ENCODE assay signal across 10 mouse cellular contexts in the genomic region with DNA sequence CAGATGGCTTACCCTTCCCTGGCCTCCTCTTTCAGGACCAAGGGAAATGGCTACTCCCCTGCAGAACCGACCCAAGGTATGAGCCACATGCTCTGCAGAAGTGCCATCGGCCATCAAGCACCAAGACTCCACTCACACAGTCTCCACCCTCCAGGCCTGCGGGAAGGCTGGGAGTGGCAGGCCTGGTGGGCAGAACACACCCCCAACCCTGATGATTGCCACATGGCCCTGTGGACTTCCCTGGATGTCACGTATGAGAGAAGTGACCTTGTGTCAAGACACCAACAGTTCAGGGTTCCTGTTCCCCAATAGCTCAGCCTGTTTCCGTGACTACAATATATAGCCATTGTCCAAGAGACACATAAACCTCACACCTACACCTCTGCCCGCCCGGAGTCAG. TPM values are rescaled to one million over a fixed set of nuclear protein-coding genes. Genes with fewer than 3 reads are reported as not detected.
DNase-seq lines count a peak whose midpoint lies in the region; ATAC-seq and TF ChIP-seq lines count a peak whose summit lies in the region.
"Had no signal": no experiment of that assay in that cellular context is flagged by ENCODE, and none has a peak within 500 bp of the region (broad histone marks: within the 10 kb centered on the region; RNA-seq: fewer than 3 reads in every experiment).

A gene (plus strand): TSS at position 294 of the 400 bp plus-strand sequence.

- no peaks in the 10 kb centered on the region for H3K36me3 ChIP-seq in heart, embryonic 11.5 days (ENCODE audit: control insufficient read depth, insufficient read depth, low read length)
- no peaks in the 10 kb centered on the region for H3K36me3 ChIP-seq in intestine, embryonic 16.5 days (ENCODE audit: control insufficient read depth, insufficient read depth, low read length)
- no peaks in the 10 kb centered on the region for H3K36me3 ChIP-seq in kidney, embryonic 14.5 days (ENCODE audit: control insufficient read depth, insufficient read depth, low read length)
- H3K36me3 ChIP-seq: limb, embryonic 12.5 days had no signal

- no peak within 1 kb of the TSS for H3K4me3 ChIP-seq in heart, embryonic 11.5 days (ENCODE audit: low read depth, low read length)
- H3K4me3 ChIP-seq in bone marrow, adult 2 months (replicated peaks; ENCODE audit: control insufficient read depth, low read depth, low read length): no peak within 1 kb of the TSS
- no peak within 1 kb of the TSS; the same call in 1 of the 2 replicates for H3K4me3 ChIP-seq in intestine, embryonic 16.5 days (ENCODE audit: low read length)
- H3K4me3 ChIP-seq in kidney, embryonic 14.5 days (ENCODE audit: low read length): no peak within 1 kb of the TSS
- H3K4me3 ChIP-seq: limb, embryonic 12.5 days; myocyte had no signal

- no peak for ATAC-seq in heart, embryonic 11.5 days (replicated peaks; ENCODE audit: insufficient number of reproducible peaks, low FRiP score, low TSS enrichment)
- ATAC-seq in intestine, embryonic 16.5 days: peak; percentile 69
- ATAC-seq in activated CD4-positive, CD25-positive, alpha-beta regulatory T cell, adult 4 months: no peak
- ATAC-seq in kidney, embryonic 14.5 days (ENCODE audit: low FRiP score, low TSS enrichment): no peak
- no peak for ATAC-seq in erythroid progenitor cell, adult 5-6 weeks (replicated peaks; ENCODE audit: low FRiP score, poor library complexity, severe bottlenecking)

- no peaks in the 10 kb centered on the region for H3K27me3 ChIP-seq in heart, embryonic 11.5 days (ENCODE audit: control insufficient read depth, insufficient read depth, low read length)
- no peaks in the 10 kb centered on the region for H3K27me3 ChIP-seq in intestine, embryonic 16.5 days (replicated peaks; ENCODE audit: control insufficient read depth, insufficient read depth, low read length)
- no peaks in the 10 kb centered on the region for H3K27me3 ChIP-seq in kidney, embryonic 14.5 days (ENCODE audit: control insufficient read depth, insufficient read depth, low read length)
- H3K27me3 ChIP-seq: limb, embryonic 12.5 days had no signal

- H3K27ac ChIP-seq in heart, embryonic 11.5 days (ENCODE audit: low read depth, low read length): peak within 1 kb of the TSS; percentile 3; the same call in 1 of the 2 replicates
- H3K27ac ChIP-seq in bone marrow, adult 2 months (ENCODE audit: control insufficient read depth, insufficient read depth, low read depth, low read length, poor library complexity): peak within 1 kb of the TSS; percentile 49
- no peak within 1 kb of the TSS for H3K27ac ChIP-seq in intestine, embryonic 16.5 days (ENCODE audit: low read length)
- no peak within 1 kb of the TSS for H3K27ac ChIP-seq in kidney, embryonic 14.5 days (ENCODE audit: low read depth, low read length)
- H3K27ac ChIP-seq: limb, embryonic 12.5 days had no signal

- H3K9me3 ChIP-seq in heart, embryonic 11.5 days (replicated peaks; ENCODE audit: control insufficient read depth, low read length): no peaks in the 10 kb centered on the region
- H3K9me3 ChIP-seq in intestine, embryonic 16.5 days (ENCODE audit: control insufficient read depth, low read length): no peaks in the 10 kb centered on the region
- H3K9me3 ChIP-seq in kidney, embryonic 14.5 days (ENCODE audit: control insufficient read depth, low read length): no peaks in the 10 kb centered on the region
- H3K9me3 ChIP-seq: limb, embryonic 12.5 days had no signal

- peaks cover 19% of the 10 kb centered on the region for H3K4me1 ChIP-seq in heart, embryonic 11.5 days (ENCODE audit: control insufficient read depth, insufficient read depth, low read length)
- peaks cover 9% of the 10 kb centered on the region; the same call in 1 of the 2 replicates for H3K4me1 ChIP-seq in bone marrow, adult 2 months (ENCODE audit: control insufficient read depth, insufficient read depth, low read length)
- H3K4me1 ChIP-seq in intestine, embryonic 16.5 days (ENCODE audit: control insufficient read depth, insufficient read depth, low read length): 0 out of 2 replicates have a peak, but pooled peaks cover 3% of the 10 kb centered on the region
- peaks cover 5% of the 10 kb centered on the region; the same call in 1 of the 2 replicates for H3K4me1 ChIP-seq in kidney, embryonic 14.5 days (ENCODE audit: control insufficient read depth, insufficient read depth, low read length)

- peak within 1 kb of the TSS; percentile 14; the same call in 1 of the 2 replicates for H3K4me2 ChIP-seq in heart, embryonic 11.5 days
- H3K4me2 ChIP-seq in intestine, embryonic 16.5 days (ENCODE audit: low read depth, low read length): 0 out of 2 replicates have a peak within 1 kb of the TSS, but pooled peaks have one; percentile 4
- H3K4me2 ChIP-seq in kidney, embryonic 14.5 days (replicated peaks; ENCODE audit: low read depth, low read length): no peak within 1 kb of the TSS
- H3K4me2 ChIP-seq: limb, embryonic 12.5 days had no signal

- DNase-seq in heart, postnatal 4 days: no peak
- peak; percentile 70 for DNase-seq in lung, postnatal 36 days

- WGBS in heart, embryonic 11.5 days (ENCODE audit: insufficient replicate concordance): 61% methylated on average over 7 of the region's 7 CpGs
- WGBS in bone marrow, adult 2 months: 37% methylated on average over 7 of the region's 7 CpGs
- WGBS in intestine, embryonic 16.5 days: 67% methylated on average over 7 of the region's 7 CpGs
- WGBS in kidney, embryonic 14.5 days: 69% methylated on average over 7 of the region's 7 CpGs

- 0 out of 2 replicates have a peak, but pooled peaks have one; percentile 19 for TF ChIP-seq POLR2A in bone marrow, adult 2 months (IDR thresholded peaks at IDR 0.05; ENCODE audit: borderline replicate concordance, control insufficient read depth, low read depth, low read length)

- TF ChIP-seq CTCF in bone marrow, adult 2 months (IDR thresholded peaks at IDR 0.05; ENCODE audit: control insufficient read depth, insufficient read depth, low read length): no peak

- 0 out of 2 replicates have a peak within 1 kb of the TSS, but pooled peaks have one; percentile 34 for H3K9ac ChIP-seq in heart, embryonic 11.5 days (ENCODE audit: low read depth, low read length)
- peak within 1 kb of the TSS; percentile 20; the same call in 1 of the 2 replicates for H3K9ac ChIP-seq in intestine, embryonic 16.5 days (ENCODE audit: low read depth, low read length)
- H3K9ac ChIP-seq in kidney, embryonic 14.5 days (ENCODE audit: low read depth, low read length): no peak within 1 kb of the TSS
- H3K9ac ChIP-seq: limb, embryonic 12.5 days had no signal

RNA-seq across cellular contexts. Expression of the gene that starts here (rescaled TPM):
- polyA plus RNA-seq in heart, embryonic 11.5 days (2014; fragmentation: Nextera tagmentation; extraction: Ambion mirVana): 2.3 TPM in 2 replicates
- under 1 TPM; 0.41 to 0.45 TPM for total RNA-seq in heart, postnatal 4 days (2021)
- 8.0 and 27.9 TPM in 2 replicates for polyA plus RNA-seq in bone marrow, adult 2 months (2011; ENCODE audit: insufficient read depth, insufficient read length, low replicate concordance, missing spikeins)
- 27.6 and 42.9 TPM in 2 replicates for polyA plus RNA-seq in intestine, embryonic 16.5 days (2015; fragmentation: Nextera tagmentation; extraction: Ambion mirVana)
- not detected for polyA plus RNA-seq in activated CD4-positive, CD25-positive, alpha-beta regulatory T cell, adult 4 months (2017; shearing (Covaris generic))
- polyA plus RNA-seq in kidney, embryonic 14.5 days (2014; fragmentation: Nextera tagmentation; extraction: Ambion mirVana): 0.34 and 0.43 TPM in 2 replicates
- 1.8 and 2.9 TPM in 2 replicates for total RNA-seq in erythroid progenitor cell, adult 5-6 weeks (2015; ENCODE audit: low replicate concordance)
- total RNA-seq in erythroid progenitor cell, adult 5-6 weeks (2017; ENCODE audit: low replicate concordance): 5.1 and 5.6 TPM in 2 replicates
- polyA plus RNA-seq: myocyte had no signal

Comparison
In these comparisons a context has a peak if more than half of its experiments do, and no peak if none do; other contexts are left out.
1. H3K27ac ChIP-seq: peak in heart, embryonic 11.5 days (single experiment) and bone marrow, adult 2 months (single experiment); none in intestine, embryonic 16.5 days (single experiment) and kidney, embryonic 14.5 days (single experiment).